Mouse (Mus musculus): Measurements from ENCODE around the gene Naa50. TPM values are rescaled to one million over a fixed set of nuclear protein-coding genes. Genes with fewer than 3 reads are reported as not detected.
A peak's percentile ranks its signal among the peaks of the same experiment; 100 is the strongest.

Naa50 gene
- polyA plus RNA-seq, 1 experiment: 67.2 TPM

- peaks cover 7% of the 10 kb centered on the region for H3K4me1 ChIP-seq (ENCODE audit: control insufficient read depth, insufficient read depth, low read length)
- H3K4me3 ChIP-seq (ENCODE audit: insufficient read depth, low read length): no peak overlapping the region
- no peak for TF ChIP-seq CTCF (IDR thresholded peaks at IDR 0.05; ENCODE audit: low read depth, low read length)
- no peak for TF ChIP-seq POLR2A (IDR thresholded peaks at IDR 0.05; ENCODE audit: borderline replicate concordance, low read depth, low read length)
- H3K27ac ChIP-seq (ENCODE audit: insufficient read depth, low read depth, low read length): no peak overlapping the region
Observed at GRCm38 (mm10) chr16:44188766-44189165, 49.1 kb downstream of the Naa50 start.

GRCm38 (mm10) chr16:44190032-44190431 is 50.4 kb downstream of the Naa50 start:
- H3K4me3 ChIP-seq (ENCODE audit: insufficient read depth, low read length): 0 out of 2 replicates have a peak overlapping the region, but pooled peaks have one; percentile 10
- H3K27ac ChIP-seq (ENCODE audit: insufficient read depth, low read depth, low read length): no peak overlapping the region
- peaks cover 7% of the 10 kb centered on the region for H3K4me1 ChIP-seq (ENCODE audit: control insufficient read depth, insufficient read depth, low read length)
- no peak for TF ChIP-seq CTCF (IDR thresholded peaks at IDR 0.05; ENCODE audit: low read depth, low read length)
- TF ChIP-seq POLR2A (IDR thresholded peaks at IDR 0.05; ENCODE audit: borderline replicate concordance, low read depth, low read length): no peak

- H3K4me3 ChIP-seq (ENCODE audit: insufficient read depth, low read length): no peak overlapping the region
- H3K4me1 ChIP-seq (ENCODE audit: control insufficient read depth, insufficient read depth, low read length): peaks cover 7% of the 10 kb centered on the region
- H3K27ac ChIP-seq (ENCODE audit: insufficient read depth, low read depth, low read length): no peak overlapping the region
- no peak for TF ChIP-seq POLR2A (IDR thresholded peaks at IDR 0.05; ENCODE audit: borderline replicate concordance, low read depth, low read length)
- no peak for TF ChIP-seq CTCF (IDR thresholded peaks at IDR 0.05; ENCODE audit: low read depth, low read length)
Observed at GRCm38 (mm10) chr16:44190968-44191367, 51.3 kb downstream of the Naa50 start.

- TF ChIP-seq CTCF (IDR thresholded peaks at IDR 0.05; ENCODE audit: low read depth, low read length) (no peak), POLR2A (IDR thresholded peaks at IDR 0.05; ENCODE audit: borderline replicate concordance, low read depth, low read length) (no peak)
- Histone ChIP-seq H3K27ac (ENCODE audit: insufficient read depth, low read depth, low read length) (peak overlapping the region; percentile 54), H3K4me1 (ENCODE audit: control insufficient read depth, insufficient read depth, low read length) (peaks cover 18% of the 10 kb centered on the region), H3K4me3 (ENCODE audit: insufficient read depth, low read length) (no peak overlapping the region)
Observed at GRCm38 (mm10) chr16:44199066-44199703, 59.6 kb downstream of the Naa50 start.

- Histone ChIP-seq H3K4me3 (ENCODE audit: insufficient read depth, low read length) (no peak overlapping the region), H3K27ac (ENCODE audit: insufficient read depth, low read depth, low read length) (no peak overlapping the region), H3K4me1 (ENCODE audit: control insufficient read depth, insufficient read depth, low read length) (peaks cover 18% of the 10 kb centered on the region)
- TF ChIP-seq CTCF (IDR thresholded peaks at IDR 0.05; ENCODE audit: low read depth, low read length): no peak
Observed at GRCm38 (mm10) chr16:44200146-44200545, 60.5 kb downstream of the Naa50 start.

GRCm38 (mm10) chr16:44204331-44204730 is 64.7 kb downstream of the Naa50 start:
- H3K4me3 ChIP-seq (ENCODE audit: insufficient read depth, low read length): no peak overlapping the region
- peaks cover 8% of the 10 kb centered on the region for H3K4me1 ChIP-seq (ENCODE audit: control insufficient read depth, insufficient read depth, low read length)
- TF ChIP-seq CTCF (IDR thresholded peaks at IDR 0.05; ENCODE audit: low read depth, low read length) (no peak), POLR2A (IDR thresholded peaks at IDR 0.05; ENCODE audit: borderline replicate concordance, low read depth, low read length) (no peak)
- no peak overlapping the region for H3K27ac ChIP-seq (ENCODE audit: insufficient read depth, low read depth, low read length)

GRCm38 (mm10) chr16:44205973-44206372 is 66.3 kb downstream of the Naa50 start:
- H3K27ac ChIP-seq (ENCODE audit: insufficient read depth, low read depth, low read length): no peak overlapping the region
- TF ChIP-seq POLR2A (IDR thresholded peaks at IDR 0.05; ENCODE audit: borderline replicate concordance, low read depth, low read length) (no peak), CTCF (IDR thresholded peaks at IDR 0.05; ENCODE audit: low read depth, low read length) (no peak)
- no peak overlapping the region for H3K4me3 ChIP-seq (ENCODE audit: insufficient read depth, low read length)
- H3K4me1 ChIP-seq (ENCODE audit: control insufficient read depth, insufficient read depth, low read length): no peaks in the 10 kb centered on the region

GRCm38 (mm10) chr16:44210156-44211053 is 70.8 kb downstream of the Naa50 start:
- no peak overlapping the region for H3K4me3 ChIP-seq (ENCODE audit: insufficient read depth, low read length)
- H3K4me1 ChIP-seq (ENCODE audit: control insufficient read depth, insufficient read depth, low read length): no peaks in the 10 kb centered on the region
- TF ChIP-seq POLR2A (IDR thresholded peaks at IDR 0.05; ENCODE audit: borderline replicate concordance, low read depth, low read length) (no peak), CTCF (IDR thresholded peaks at IDR 0.05; ENCODE audit: low read depth, low read length) (no peak)
- H3K27ac ChIP-seq (ENCODE audit: insufficient read depth, low read depth, low read length): no peak overlapping the region

- Histone ChIP-seq H3K27ac (ENCODE audit: insufficient read depth, low read depth, low read length) (no peak overlapping the region), H3K4me3 (ENCODE audit: insufficient read depth, low read length) (no peak overlapping the region), H3K4me1 (ENCODE audit: control insufficient read depth, insufficient read depth, low read length) (no peaks in the 10 kb centered on the region)
- no peak for TF ChIP-seq POLR2A (IDR thresholded peaks at IDR 0.05; ENCODE audit: borderline replicate concordance, low read depth, low read length)
- no peak for TF ChIP-seq CTCF (IDR thresholded peaks at IDR 0.05; ENCODE audit: low read depth, low read length)
Observed at GRCm38 (mm10) chr16:44211054-44211414, 71.4 kb downstream of the Naa50 start.

- TF ChIP-seq POLR2A (IDR thresholded peaks at IDR 0.05; ENCODE audit: borderline replicate concordance, low read depth, low read length) (no peak), CTCF (IDR thresholded peaks at IDR 0.05; ENCODE audit: low read depth, low read length) (no peak)
- Histone ChIP-seq H3K4me1 (ENCODE audit: control insufficient read depth, insufficient read depth, low read length) (no peaks in the 10 kb centered on the region), H3K27ac (ENCODE audit: insufficient read depth, low read depth, low read length) (no peak overlapping the region), H3K4me3 (ENCODE audit: insufficient read depth, low read length) (no peak overlapping the region)
Observed at GRCm38 (mm10) chr16:44212703-44213102, 73.1 kb downstream of the Naa50 start.

Other genes starting within 250 kb of the Naa50 start
- 7.3 and 11.9 TPM in 2 replicates for gene Qtrt2, start 213.0 kb upstream of the Naa50 start, polyA plus RNA-seq (2012; ENCODE audit: insufficient read depth, insufficient read length, missing spikeins)
- gene Zdhhc23, start 160.0 kb upstream of the Naa50 start, polyA plus RNA-seq (2012; ENCODE audit: insufficient read depth, insufficient read length, missing spikeins): 1.3 and 1.6 TPM in 2 replicates
- gene Gramd1c, start 76.5 kb upstream of the Naa50 start, polyA plus RNA-seq (2012; ENCODE audit: insufficient read depth, insufficient read length, missing spikeins): 0.39 TPM in 1 of 2 replicates, not detected in the other
- gene Atp6v1a, start 125 bp upstream of the Naa50 start, polyA plus RNA-seq (2012; ENCODE audit: insufficient read depth, insufficient read length, missing spikeins): 244 and 271 TPM in 2 replicates
- gene Usf3, start 33.4 kb downstream of the Naa50 start, polyA plus RNA-seq (2012; ENCODE audit: insufficient read depth, insufficient read length, missing spikeins): 13.6 and 18.4 TPM in 2 replicates
- gene Sidt1, start 193.4 kb downstream of the Naa50 start, polyA plus RNA-seq (2012; ENCODE audit: insufficient read depth, insufficient read length, missing spikeins): not detected in 2 replicates
- 22.5 and 24.1 TPM in 2 replicates for gene Spice1, start 207.3 kb downstream of the Naa50 start, polyA plus RNA-seq (2012; ENCODE audit: insufficient read depth, insufficient read length, missing spikeins)